Mouse (Mus musculus) heart, embryonic 12.5 days (tissue): ENCODE measurements around the gene Xntrpc. TPM values are rescaled to one million over a fixed set of nuclear protein-coding genes. Genes with fewer than 3 reads are reported as not detected.
A peak's percentile ranks its signal among the peaks of the same experiment; 100 is the strongest.
"Not testable (repeated sequence)": the region's sequence is repeated elsewhere in the genome, so short reads cannot be mapped to it uniquely, and the experiment has no call there.

Experiments
- ATAC-seq: fragments of 200-750 bp; cut with Nextera tagmentation; 2 replicates; pipeline ENCODE4 v1.8.0; 2017; ENCODE audit warnings: moderate TSS enrichment, moderate library complexity; ENCODE audit not compliant: insufficient number of reproducible peaks, low FRiP score
- H3K27ac ChIP-seq: fragments of 300-500 bp; sonication (generic); 2 replicates; pipeline ENCODE4 v1.5.1; 2016; ENCODE audit warnings: mild to moderate bottlenecking, moderate library complexity; ENCODE audit not compliant: poor library complexity, severe bottlenecking
- H3K27me3 ChIP-seq: fragments of 300-500 bp; sonication (generic); replicated peaks from 2 replicates; pipeline ENCODE4 v1.6.1; 2016; ENCODE audit warnings: mild to moderate bottlenecking, moderate library complexity
- H3K36me3 ChIP-seq: fragments of 300-500 bp; sonication (generic); 2 replicates; pipeline ENCODE4 v1.6.1; 2016; ENCODE audit warnings: mild to moderate bottlenecking, moderate library complexity
- H3K4me1 ChIP-seq: fragments of 300-500 bp; sonication (generic); replicated peaks from 2 replicates; pipeline ENCODE4 v1.6.1; 2016; ENCODE audit warnings: mild to moderate bottlenecking
- H3K4me2 ChIP-seq: fragments of 300-500 bp; sonication (generic); 2 replicates; pipeline ENCODE4 v1.6.1; 2016; ENCODE audit warnings: mild to moderate bottlenecking, moderate library complexity
- H3K4me3 ChIP-seq: fragments of 300-500 bp; sonication (generic); 2 replicates; pipeline ENCODE4 v1.5.1; 2016; ENCODE audit warnings: mild to moderate bottlenecking
- H3K9ac ChIP-seq: fragments of 300-500 bp; sonication (generic); 2 replicates; pipeline ENCODE4 v1.6.1; 2016; ENCODE audit warnings: mild to moderate bottlenecking, moderate library complexity
- H3K9me3 ChIP-seq: fragments of 300-500 bp; sonication (generic); replicated peaks from 2 replicates; pipeline ENCODE4 v1.6.1; 2016; ENCODE audit warnings: mild to moderate bottlenecking, moderate library complexity
- WGBS: fragments of 180-500 bp; shearing (Covaris S2); methylation state at CpG from one replicate; pipeline ENCODE4 v1.1.7; 2016; 5-methylcytosine and 5-hydroxymethylcytosine counted together
- polyA plus RNA-seq: library from polyadenylated mRNA; unstranded; fragments of >200 nt; fragmentation: Nextera tagmentation; extraction: Ambion mirVana; gene quantifications from 2 replicates; pipeline ENCODE4 v1.2.1, GENCODE M21; 2016

Xntrpc gene
- polyA plus RNA-seq, 1 experiment from 2014 or later, result 1.5 TPM

DNA sequence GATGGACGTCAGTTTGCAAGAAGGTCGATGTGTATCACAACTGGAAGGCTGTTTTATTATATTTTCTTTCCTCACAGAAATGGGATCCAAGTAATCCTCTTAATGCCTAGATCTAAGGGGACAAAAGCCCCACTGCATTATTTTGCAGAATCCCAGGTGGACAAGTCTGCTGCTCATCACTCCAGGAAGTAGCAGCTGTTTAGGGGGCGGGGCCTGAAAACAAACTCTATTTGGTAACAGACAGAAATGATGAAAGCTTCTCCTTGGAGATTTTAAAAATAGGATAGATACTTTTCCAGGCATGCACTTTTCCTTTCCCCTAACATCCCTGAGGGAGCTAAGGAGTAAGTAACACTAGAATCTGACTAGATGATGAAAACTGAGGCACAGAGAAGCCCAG is 28.2 kb upstream of the Xntrpc start:
- no peak for ATAC-seq

GRCm38 (mm10) chr7:102042314-102042713 is 23.2 kb upstream of the Xntrpc start:
- ATAC-seq, result no peak
- H3K9me3 ChIP-seq, result no peaks in the 10 kb centered on the region
- H3K4me2 ChIP-seq, result no peak overlapping the region
- no peak overlapping the region for H3K9ac ChIP-seq
- 85% methylated on average over 2 of the region's 2 CpGs for WGBS
- no peaks in the 10 kb centered on the region for H3K27me3 ChIP-seq
- peaks cover 50% of the 10 kb centered on the region for H3K36me3 ChIP-seq
- H3K27ac ChIP-seq, result no peak overlapping the region
- H3K4me1 ChIP-seq, result no peaks in the 10 kb centered on the region
- no peak overlapping the region for H3K4me3 ChIP-seq

More for the DNA sequence above, 28.2 kb upstream of the Xntrpc start:
- Histone ChIP-seq H3K36me3 (peaks cover 88% of the 10 kb centered on the region), H3K9me3 (no peaks in the 10 kb centered on the region), H3K4me3 (no peak overlapping the region), H3K9ac (no peak overlapping the region), H3K27ac (no peak overlapping the region), H3K4me1 (no peaks in the 10 kb centered on the region), H3K4me2 (no peak overlapping the region), H3K27me3 (no peaks in the 10 kb centered on the region)
- 90% methylated on average over 3 of the region's 3 CpGs for WGBS

- H3K4me1 ChIP-seq, H3K4me3 ChIP-seq, H3K27ac ChIP-seq, H3K9ac ChIP-seq, H3K9me3 ChIP-seq, H3K27me3 ChIP-seq, H3K4me2 ChIP-seq, ATAC-seq: not testable (repeated sequence)
- peaks cover 26% of the 10 kb centered on the region for H3K36me3 ChIP-seq
Observed at GRCm38 (mm10) chr7:102048524-102048923, 17.0 kb upstream of the Xntrpc start.

DNA sequence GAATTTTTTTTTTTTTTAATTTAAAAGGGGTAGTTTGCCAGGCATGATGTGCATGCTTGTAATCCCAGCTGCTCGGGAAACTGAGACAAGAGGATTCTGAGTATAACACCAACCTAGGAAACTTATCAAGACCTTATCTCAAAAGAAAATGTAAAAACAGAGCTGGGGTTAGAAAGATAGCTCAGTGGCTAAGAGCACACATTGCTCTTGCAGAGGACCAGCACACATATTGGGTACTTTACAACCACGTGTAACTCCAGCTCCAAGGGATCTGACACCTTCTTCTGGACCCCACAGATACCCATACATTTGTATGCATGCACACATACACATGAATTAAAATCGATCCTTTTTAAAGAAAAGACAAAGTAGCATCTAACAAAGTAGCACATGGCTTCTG is 4.2 kb upstream of the Xntrpc start:
- Histone ChIP-seq H3K36me3 (peaks cover 18% of the 10 kb centered on the region), H3K9ac (0 out of 2 replicates have a peak overlapping the region, but pooled peaks have one; percentile 18), H3K27ac (no peak overlapping the region), H3K4me1 (peaks cover 24% of the 10 kb centered on the region), H3K4me3 (no peak overlapping the region), H3K4me2 (no peak overlapping the region), H3K27me3 (no peaks in the 10 kb centered on the region), H3K9me3 (no peaks in the 10 kb centered on the region)
- no peak for ATAC-seq
- 64% methylated on average over 3 of the region's 3 CpGs for WGBS

DNA sequence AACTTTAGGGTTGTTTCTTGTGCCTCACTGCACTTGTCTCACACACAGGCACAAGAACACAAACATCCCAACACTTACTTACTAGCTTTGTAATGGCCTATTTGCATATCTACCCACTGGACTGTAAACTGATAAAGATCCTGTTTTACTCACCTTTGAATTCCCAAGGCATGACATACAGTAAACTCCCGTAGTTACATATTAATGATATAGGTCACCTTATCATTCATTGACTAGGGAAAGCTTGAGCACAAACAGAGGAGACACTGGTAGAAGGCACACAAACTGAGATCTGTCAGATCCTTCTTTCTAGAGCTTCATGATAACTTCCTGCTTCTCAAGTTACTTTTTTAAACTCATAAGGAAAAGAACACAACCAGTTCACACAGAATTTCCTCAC is 3.3 kb upstream of the Xntrpc start:
- Histone ChIP-seq H3K36me3 (peaks cover 17% of the 10 kb centered on the region), H3K4me2 (no peak overlapping the region), H3K27ac (no peak overlapping the region), H3K9ac (no peak overlapping the region), H3K4me3 (no peak overlapping the region), H3K9me3 (no peaks in the 10 kb centered on the region), H3K4me1 (peaks cover 28% of the 10 kb centered on the region), H3K27me3 (no peaks in the 10 kb centered on the region)
- WGBS, result 75% methylated on average over 1 of the region's 1 CpGs
- ATAC-seq, result no peak

- no peaks in the 10 kb centered on the region for H3K9me3 ChIP-seq
- peak overlapping the region; percentile 95 for H3K4me3 ChIP-seq
- H3K27ac ChIP-seq, result no peak overlapping the region
- H3K27me3 ChIP-seq, result no peaks in the 10 kb centered on the region
- H3K4me1 ChIP-seq, result peaks cover 19% of the 10 kb centered on the region
- H3K4me2 ChIP-seq, result peak overlapping the region; percentile 83
- 0 out of 2 replicates have a peak overlapping the region, but pooled peaks have one; percentile 83 for H3K9ac ChIP-seq
- peaks cover 24% of the 10 kb centered on the region for H3K36me3 ChIP-seq
- 41% methylated on average over 9 of the region's 9 CpGs for WGBS
- ATAC-seq, result no peak
Observed at GRCm38 (mm10) chr7:102063891-102064290, 1.6 kb upstream of the Xntrpc start.

- under 1% methylated on average over 9 of the region's 9 CpGs for WGBS
- Histone ChIP-seq H3K27me3 (no peaks in the 10 kb centered on the region), H3K9me3 (no peaks in the 10 kb centered on the region), H3K36me3 (peaks cover 20% of the 10 kb centered on the region), H3K4me1 (peaks cover 19% of the 10 kb centered on the region), H3K9ac (peak overlapping the region; percentile 83), H3K4me3 (peak overlapping the region; percentile 95), H3K4me2 (peak overlapping the region; percentile 83), H3K27ac (peak overlapping the region; percentile 44; the same call in 1 of the 2 replicates)
- ATAC-seq, result no peak
Observed at GRCm38 (mm10) chr7:102064655-102065045, 863 bp upstream of the Xntrpc start.

GRCm38 (mm10) chr7:102066363-102066762 is 850 bp downstream of the Xntrpc start:
- peaks cover 28% of the 10 kb centered on the region; the same call in 1 of the 2 replicates for H3K36me3 ChIP-seq
- peak overlapping the region; percentile 95 for H3K4me3 ChIP-seq
- H3K4me2 ChIP-seq, result peak overlapping the region; percentile 83
- no peaks in the 10 kb centered on the region for H3K9me3 ChIP-seq
- H3K27ac ChIP-seq, result no peak overlapping the region
- no peak for ATAC-seq
- H3K27me3 ChIP-seq, result no peaks in the 10 kb centered on the region
- H3K9ac ChIP-seq, result peak overlapping the region; percentile 81
- peaks cover 19% of the 10 kb centered on the region for H3K4me1 ChIP-seq
- WGBS, result 73% methylated on average over 6 of the region's 6 CpGs

- peaks cover 89% of the 10 kb centered on the region for H3K36me3 ChIP-seq
- 78% methylated on average over 7 of the region's 7 CpGs for WGBS
- ATAC-seq, result no peak
- H3K27me3 ChIP-seq, result no peaks in the 10 kb centered on the region
- no peaks in the 10 kb centered on the region for H3K9me3 ChIP-seq
- no peak overlapping the region for H3K4me2 ChIP-seq
- no peaks in the 10 kb centered on the region for H3K4me1 ChIP-seq
- H3K9ac ChIP-seq, result no peak overlapping the region
- no peak overlapping the region for H3K27ac ChIP-seq
- H3K4me3 ChIP-seq, result no peak overlapping the region
Observed at GRCm38 (mm10) chr7:102076714-102077296, 11.3 kb downstream of the Xntrpc start.

- no peak for ATAC-seq
- Histone ChIP-seq H3K4me3 (no peak overlapping the region), H3K4me1 (no peaks in the 10 kb centered on the region), H3K9me3 (no peaks in the 10 kb centered on the region), H3K27me3 (no peaks in the 10 kb centered on the region), H3K36me3 (peaks cover 91% of the 10 kb centered on the region), H3K4me2 (no peak overlapping the region), H3K9ac (no peak overlapping the region), H3K27ac (no peak overlapping the region)
- 74% methylated on average over 7 of the region's 7 CpGs for WGBS
Observed at GRCm38 (mm10) chr7:102078517-102078916, 13.0 kb downstream of the Xntrpc start.

DNA sequence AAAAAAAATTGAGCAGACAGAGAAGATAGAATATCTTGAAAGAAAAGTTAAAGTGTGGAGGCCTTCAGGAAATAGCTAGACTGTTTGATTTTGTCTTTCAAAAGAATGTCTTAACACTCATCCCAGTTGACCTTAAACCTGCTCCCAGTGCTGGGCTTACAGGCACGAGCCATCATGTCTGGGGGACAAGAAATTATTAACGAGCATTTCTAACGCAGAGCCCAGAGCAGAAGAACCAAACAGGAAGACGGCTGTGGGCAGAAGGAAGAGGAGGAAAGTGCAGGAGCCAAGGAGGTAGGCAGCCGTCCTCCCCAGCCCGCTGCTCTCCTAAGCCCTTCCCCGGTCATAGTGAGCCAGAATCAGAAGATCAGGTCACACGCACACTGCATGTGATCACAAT is 14.8 kb downstream of the Xntrpc start:
- ATAC-seq, result no peak
- H3K27me3 ChIP-seq, result no peaks in the 10 kb centered on the region
- no peak overlapping the region for H3K27ac ChIP-seq
- no peak overlapping the region for H3K4me2 ChIP-seq
- H3K4me3 ChIP-seq, result no peak overlapping the region
- no peaks in the 10 kb centered on the region for H3K9me3 ChIP-seq
- no peak overlapping the region for H3K9ac ChIP-seq
- no peaks in the 10 kb centered on the region for H3K4me1 ChIP-seq
- H3K36me3 ChIP-seq, result peaks cover 91% of the 10 kb centered on the region
- WGBS, result 90% methylated on average over 8 of the region's 8 CpGs

DNA sequence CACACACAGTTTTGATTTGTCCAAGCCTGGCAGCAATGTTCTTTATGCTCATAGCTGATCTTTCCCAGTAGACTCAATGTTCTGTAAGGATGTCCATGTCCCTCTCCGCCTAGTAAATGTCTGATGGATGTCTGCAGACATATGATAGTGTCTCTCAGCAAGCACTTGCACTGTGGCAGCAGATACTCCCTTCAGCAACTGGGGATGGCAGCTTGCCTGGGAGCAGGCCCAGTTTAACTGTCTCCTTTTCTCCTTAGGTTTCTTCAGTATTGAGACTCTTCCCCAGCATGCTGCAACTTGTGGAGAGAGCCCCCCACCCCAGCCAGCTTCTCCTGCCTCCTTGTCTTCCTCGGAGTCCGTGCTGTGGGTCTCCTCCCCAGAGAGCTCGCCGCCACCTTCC is 16.3 kb downstream of the Xntrpc start:
- Histone ChIP-seq H3K27ac (no peak overlapping the region), H3K4me1 (no peaks in the 10 kb centered on the region), H3K36me3 (peaks cover 90% of the 10 kb centered on the region), H3K27me3 (no peaks in the 10 kb centered on the region), H3K4me3 (no peak overlapping the region), H3K4me2 (no peak overlapping the region), H3K9ac (no peak overlapping the region), H3K9me3 (no peaks in the 10 kb centered on the region)
- WGBS, result 93% methylated on average over 5 of the region's 5 CpGs
- ATAC-seq, result no peak
